Mouse (Mus musculus) forebrain, embryonic 10.5 days (tissue): Measurements from ENCODE around the gene Tbc1d24. TPM values are rescaled to one million over a fixed set of nuclear protein-coding genes. Genes with fewer than 3 reads are reported as not detected.

Source experiments
- DNase-seq: peaks from one replicate; pipeline ENCODE4 v3.0.0-alpha.2; 2017; ENCODE audit warnings: low spot score; ENCODE audit errors: extremely low spot score
- H3K27ac ChIP-seq: fragments of 300-500 bp; sonication (generic); 2 replicates; pipeline ENCODE4 v1.5.1; 2016; ENCODE audit warnings: mild to moderate bottlenecking
- H3K27me3 ChIP-seq: fragments of 300-500 bp; sonication (generic); 2 replicates; pipeline ENCODE4 v1.6.1; 2016; ENCODE audit warnings: mild to moderate bottlenecking; ENCODE audit not compliant: poor library complexity, severe bottlenecking
- H3K36me3 ChIP-seq: fragments of 300-500 bp; sonication (generic); replicated peaks from 2 replicates; pipeline ENCODE4 v1.6.1; 2016; ENCODE audit warnings: mild to moderate bottlenecking, moderate library complexity
- H3K4me1 ChIP-seq: fragments of 300-500 bp; sonication (generic); 2 replicates; pipeline ENCODE4 v1.6.1; 2016
- H3K4me3 ChIP-seq: fragments of 300-500 bp; sonication (generic); 2 replicates; pipeline ENCODE4 v1.5.1; 2016; ENCODE audit warnings: mild to moderate bottlenecking, moderate library complexity
- H3K9me3 ChIP-seq: fragments of 300-500 bp; sonication (generic); 2 replicates; pipeline ENCODE4 v1.6.1; 2016; ENCODE audit warnings: mild to moderate bottlenecking, moderate library complexity
- WGBS: fragments of 180-500 bp; shearing (Covaris S2); methylation state at CpG from one replicate; pipeline ENCODE4 v1.1.7; 2016; 5-methylcytosine and 5-hydroxymethylcytosine counted together
- microRNA-seq: library from miRNA; unstranded; fragments of <30 nt; microRNA quantifications from one replicate; pipeline ENCODE4, GENCODE M21; 2017
- polyA plus RNA-seq: library from polyadenylated mRNA; unstranded; fragments of >200 nt; fragmentation: Nextera tagmentation; extraction: Ambion mirVana; gene quantifications from 2 replicates; pipeline ENCODE4 v1.2.1, GENCODE M21; 2016

Tbc1d24 gene
- polyA plus RNA-seq, 1 experiment from 2014 or later, result 7.5 TPM

- no peak for DNase-seq
- 80% methylated on average over 1 of the region's 1 CpGs for WGBS
- Histone ChIP-seq H3K4me1 (no peaks in the 10 kb centered on the region), H3K9me3 (no peaks in the 10 kb centered on the region), H3K27ac (no peak overlapping the region), H3K4me3 (no peak overlapping the region), H3K27me3 (no peaks in the 10 kb centered on the region), H3K36me3 (0 out of 2 replicates have a peak, but pooled peaks cover 2% of the 10 kb centered on the region)
These were observed 77.8 kb downstream of the Tbc1d24 start for GRCm38 (mm10) chr17:24127592-24127991.

GRCm38 (mm10) chr17:24126801-24127200 lies 78.6 kb downstream of the Tbc1d24 start:
- no peaks in the 10 kb centered on the region for H3K27me3 ChIP-seq
- no peaks in the 10 kb centered on the region for H3K4me1 ChIP-seq
- no peak overlapping the region for H3K4me3 ChIP-seq
- H3K36me3 ChIP-seq, result no peaks in the 10 kb centered on the region
- no peak for DNase-seq
- H3K27ac ChIP-seq, result no peak overlapping the region
- H3K9me3 ChIP-seq, result no peaks in the 10 kb centered on the region
- 82% methylated on average over 3 of the region's 3 CpGs for WGBS

Small RNA genes within 50 kb of the gene (microRNA-seq; reads per million reads assigned to microRNA genes)
- gene Mir5134 (2.7 reads per million), gene Mir6965 (2.7 reads per million)

Other genes starting within 250 kb of the Tbc1d24 start
- not detected in 2 replicates for gene Prss30, start 225.0 kb downstream of the Tbc1d24 start, polyA plus RNA-seq
- 0.58 and 0.63 TPM in 2 replicates for gene Prss22, start 207.5 kb downstream of the Tbc1d24 start, polyA plus RNA-seq
- gene Prss27, start 167.4 kb downstream of the Tbc1d24 start, polyA plus RNA-seq, result 0.11 and 0.16 TPM in 2 replicates
- gene Kctd5, start 132.1 kb downstream of the Tbc1d24 start, polyA plus RNA-seq, result 89.2 and 91.6 TPM in 2 replicates
- 32.6 and 34.3 TPM in 2 replicates for gene Pdpk1, start 54.6 kb downstream of the Tbc1d24 start, polyA plus RNA-seq
- gene Amdhd2, start 41.8 kb downstream of the Tbc1d24 start, polyA plus RNA-seq, result 40.2 and 44.7 TPM in 2 replicates
- gene Atp6v0c, start 35.9 kb downstream of the Tbc1d24 start, polyA plus RNA-seq, result 419 and 421 TPM in 2 replicates
- 2.3 and 2.9 TPM in 2 replicates for gene Ntn3, start 4.0 kb upstream of the Tbc1d24 start, polyA plus RNA-seq
- gene Tedc2, start 15.3 kb upstream of the Tbc1d24 start, polyA plus RNA-seq, result 22.1 and 22.6 TPM in 2 replicates
- gene Ccnf, start 45.9 kb upstream of the Tbc1d24 start, polyA plus RNA-seq, result 126 and 128 TPM in 2 replicates
- gene Abca17, start 145.5 kb upstream of the Tbc1d24 start, polyA plus RNA-seq, result not detected in 2 replicates
- gene Abca3, start 146.4 kb upstream of the Tbc1d24 start, polyA plus RNA-seq, result 8.6 and 10.0 TPM in 2 replicates
- gene Rnps1, start 209.0 kb upstream of the Tbc1d24 start, polyA plus RNA-seq, result 493 and 501 TPM in 2 replicates
- 84.1 and 89.4 TPM in 2 replicates for gene Eci1, start 221.1 kb upstream of the Tbc1d24 start, polyA plus RNA-seq
- gene Dnase1l2, start 237.5 kb upstream of the Tbc1d24 start, polyA plus RNA-seq, result 2.3 TPM in 2 replicates